Mouse (Mus musculus): Measurements from ENCODE around the gene Cabin1.

DNA sequence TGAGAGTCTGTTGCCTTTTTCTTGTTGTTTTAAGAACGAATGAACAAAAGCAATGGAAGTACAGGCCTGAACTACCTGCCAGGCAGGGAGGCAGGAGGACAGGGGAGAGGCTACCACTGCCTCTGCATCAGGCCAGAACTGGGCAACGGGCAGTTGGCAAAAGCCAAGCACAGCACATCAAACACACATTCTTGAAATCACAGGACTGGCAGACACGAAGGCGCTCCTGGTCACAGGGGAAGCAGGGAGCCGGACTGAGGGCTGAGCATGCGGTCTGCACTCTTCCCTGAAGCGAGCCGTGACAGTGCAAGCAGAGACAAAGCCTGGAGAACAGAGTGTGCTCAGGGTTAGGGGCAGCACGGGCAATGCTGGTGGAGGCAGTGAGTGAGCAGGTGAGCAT lies 54.9 kb downstream of the Cabin1 start:
- TF ChIP-seq POLR2A (IDR thresholded peaks at IDR 0.05; ENCODE audit: insufficient read length, low read depth) = no peak
- TF ChIP-seq MYOG (IDR thresholded peaks at IDR 0.05; ENCODE audit: control insufficient read depth in 1 of 3, insufficient read depth in 1 of 3, insufficient read length in 2 of 3, low read depth in 2 of 3) = no peak
- TF ChIP-seq USF1 (IDR thresholded peaks at IDR 0.05; ENCODE audit: low read depth) = no peak
- no peak for TF ChIP-seq MAX (IDR thresholded peaks at IDR 0.05; ENCODE audit: low read depth)
- no peak for TF ChIP-seq POLR2AphosphoS2 (IDR thresholded peaks at IDR 0.05; ENCODE audit: insufficient read length, low read depth)
- TF ChIP-seq SRF (IDR thresholded peaks at IDR 0.05; ENCODE audit: control insufficient read depth, insufficient read length, low read depth) = no peak
- no peak for TF ChIP-seq REST (IDR thresholded peaks at IDR 0.05; ENCODE audit: insufficient read depth, insufficient read length)
- TF ChIP-seq CEBPB (IDR thresholded peaks at IDR 0.05; ENCODE audit: insufficient read depth, poor library complexity, severe bottlenecking) = no peak
- TF ChIP-seq TCF3 (IDR thresholded peaks at IDR 0.05; ENCODE audit: insufficient read length, low read depth) = no peak
- TF ChIP-seq TCF12 (IDR thresholded peaks at IDR 0.05; ENCODE audit: insufficient read depth, poor library complexity, severe bottlenecking) = no peak
- TF ChIP-seq E2F4 (IDR thresholded peaks at IDR 0.05; ENCODE audit: insufficient read depth) = no peak
